Mouse (Mus musculus): ENCODE data around the gene Sept6. TPM values are rescaled to one million over a fixed set of nuclear protein-coding genes. Genes with fewer than 3 reads are reported as not detected.

The Sept6 gene
- polyA plus RNA-seq, 1 experiment from 2014 or later: 67.0 TPM

Other genes with a start within 250 kb of the Sept6 start
- gene Slc25a43, start 248.1 kb downstream of the Sept6 start, polyA plus RNA-seq (2015; fragmentation: Nextera tagmentation; extraction: Ambion mirVana): 0.63 and 0.78 TPM in 2 replicates
- gene Slc25a5, start 196.1 kb downstream of the Sept6 start, polyA plus RNA-seq (2015; fragmentation: Nextera tagmentation; extraction: Ambion mirVana): 594 and 615 TPM in 2 replicates
- gene Ube2a, start 117.9 kb downstream of the Sept6 start, polyA plus RNA-seq (2015; fragmentation: Nextera tagmentation; extraction: Ambion mirVana): 117 and 121 TPM in 2 replicates
- gene C330007P06Rik, start 117.7 kb downstream of the Sept6 start, polyA plus RNA-seq (2015; fragmentation: Nextera tagmentation; extraction: Ambion mirVana): 18.9 and 21.6 TPM in 2 replicates
- gene Nkrf, start 88.9 kb downstream of the Sept6 start, polyA plus RNA-seq (2015; fragmentation: Nextera tagmentation; extraction: Ambion mirVana): 12.4 and 14.6 TPM in 2 replicates
- not detected in 2 replicates for gene Sowahd, start 57.1 kb upstream of the Sept6 start, polyA plus RNA-seq (2015; fragmentation: Nextera tagmentation; extraction: Ambion mirVana)
- gene Rpl39, start 93.6 kb upstream of the Sept6 start, polyA plus RNA-seq (2015; fragmentation: Nextera tagmentation; extraction: Ambion mirVana): 354 and 378 TPM in 2 replicates
- 35.8 and 37.2 TPM in 2 replicates for gene Upf3b, start 118.5 kb upstream of the Sept6 start, polyA plus RNA-seq (2015; fragmentation: Nextera tagmentation; extraction: Ambion mirVana)
- 23.7 and 26.3 TPM in 2 replicates for gene Nkap, start 135.0 kb upstream of the Sept6 start, polyA plus RNA-seq (2015; fragmentation: Nextera tagmentation; extraction: Ambion mirVana)
- gene Akap14, start 177.0 kb upstream of the Sept6 start, polyA plus RNA-seq (2015; fragmentation: Nextera tagmentation; extraction: Ambion mirVana): 0.14 and 0.42 TPM in 2 replicates
- 624 and 640 TPM in 2 replicates for gene Ndufa1, start 199.4 kb upstream of the Sept6 start, polyA plus RNA-seq (2015; fragmentation: Nextera tagmentation; extraction: Ambion mirVana)
- gene Rnf113a1, start 199.5 kb upstream of the Sept6 start, polyA plus RNA-seq (2015; fragmentation: Nextera tagmentation; extraction: Ambion mirVana): 16.0 and 16.3 TPM in 2 replicates
- not detected in 2 replicates for gene Gm9, start 219.2 kb upstream of the Sept6 start, polyA plus RNA-seq (2015; fragmentation: Nextera tagmentation; extraction: Ambion mirVana)
- not detected in 2 replicates for gene Rhox1, start 230.5 kb upstream of the Sept6 start, polyA plus RNA-seq (2015; fragmentation: Nextera tagmentation; extraction: Ambion mirVana)

Data from midbrain, embryonic 13.5 days (tissue).